Mouse (Mus musculus) brain, embryonic 14.5 days (tissue): Measurements from ENCODE around the gene Gtf2f2.

Experiments used
- CTCF ChIP-seq: fragments of 200-500 bp; IDR thresholded peaks from 2 replicates; pipeline ENCODE4 v1.5.1; 2012; ENCODE audit warnings: inconsistent platforms, mild to moderate bottlenecking, moderate library complexity, borderline replicate concordance; ENCODE audit not compliant: insufficient read depth, insufficient read length; ENCODE audit errors: extremely low read depth
- POLR2A ChIP-seq: fragments of 200-500 bp; IDR thresholded peaks from 2 replicates; pipeline ENCODE4 v1.6.1; 2012; ENCODE audit warnings: mild to moderate bottlenecking, inconsistent platforms, borderline replicate concordance; ENCODE audit not compliant: poor library complexity, insufficient read depth, insufficient read length, severe bottlenecking; ENCODE audit errors: extremely low read depth

DNA sequence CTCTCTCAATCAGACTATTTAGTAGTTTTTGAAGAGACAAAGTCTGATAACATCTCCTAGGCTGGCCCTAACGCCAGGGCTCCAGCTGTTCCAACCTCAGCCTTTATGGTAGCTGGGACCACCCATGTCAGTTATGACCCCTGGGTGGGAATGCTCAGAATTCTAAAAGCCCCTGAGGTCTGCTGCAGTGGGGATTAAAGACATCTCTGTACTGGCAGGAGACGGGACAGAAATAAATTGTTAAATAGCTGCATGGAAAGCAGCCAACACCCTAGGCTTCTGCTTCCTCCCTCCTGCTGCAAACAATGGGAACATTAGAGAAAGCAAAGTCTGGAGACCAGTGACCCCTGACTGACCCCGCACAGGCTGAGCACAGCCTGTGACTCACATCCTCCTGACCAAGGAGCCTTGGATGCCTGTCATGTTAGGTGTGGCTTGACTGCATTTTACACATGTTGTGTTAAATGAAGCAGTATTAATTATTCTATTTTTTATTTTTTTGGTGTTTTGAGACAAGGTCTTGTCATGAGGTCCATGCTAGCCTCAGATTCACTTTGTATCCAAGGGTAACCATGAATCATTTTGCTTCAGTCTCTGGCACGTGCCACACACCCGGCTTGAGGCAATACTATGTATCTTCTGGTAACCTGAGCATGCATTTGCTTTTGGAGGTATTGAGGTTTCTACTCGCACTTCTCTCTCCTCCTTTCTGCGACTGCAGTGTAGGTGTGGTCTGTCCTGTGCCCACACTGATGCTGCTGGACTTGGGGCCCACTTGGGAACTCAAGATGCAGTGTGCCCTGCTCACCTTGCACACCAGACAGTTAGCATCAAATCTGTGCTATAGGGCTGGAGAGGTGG lies 146.9 kb downstream of the Gtf2f2 start:
- TF ChIP-seq POLR2A (no peak), CTCF (no peak)
